34 mouse cellular contexts compared by ENCODE assay signal in the genomic region with DNA sequence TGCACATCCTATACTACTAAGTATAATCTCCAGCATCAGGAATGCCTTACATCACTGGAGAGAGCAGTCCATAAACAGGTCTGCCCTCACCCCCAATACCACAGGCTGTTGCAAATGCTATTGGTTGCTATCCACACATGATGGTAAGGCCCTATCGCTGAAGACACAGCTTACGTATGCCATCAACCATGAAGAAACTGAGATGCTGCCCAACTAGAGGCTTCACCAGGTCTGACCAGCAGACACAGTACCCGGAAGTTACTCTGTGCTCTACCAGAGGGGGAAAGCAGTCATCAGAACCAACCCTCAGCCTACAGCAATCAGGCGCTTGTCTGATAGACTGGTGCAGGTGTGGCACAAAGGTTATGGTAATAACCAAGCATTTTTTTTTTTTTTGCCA.
"Had no signal": no experiment of that assay in that cellular context is flagged by ENCODE, and none has a peak within 500 bp of the region (broad histone marks: within the 10 kb centered on the region; RNA-seq: fewer than 3 reads in every experiment).

No protein-coding gene starts in this region.

- ATAC-seq: hindbrain, embryonic 16.5 days; hindbrain, postnatal 0 days; inflammation-experienced regulatory T-cells, adult 6 months; intestine, embryonic 15.5 days; intestine, embryonic 16.5 days; intestine, postnatal 0 days had no signal

- H3K27ac ChIP-seq: heart, embryonic 10.5 days; heart, embryonic 13.5 days; heart, embryonic 15.5 days; hindbrain, embryonic 10.5 days; hindbrain, embryonic 12.5 days; hindbrain, embryonic 13.5 days; hindbrain, embryonic 14.5 days; hindbrain, embryonic 15.5 days; hindbrain, postnatal 0 days; intestine, embryonic 15.5 days; kidney, postnatal 0 days; layer of hippocampus, adult 2 months; left cerebral cortex, adult 2 months had no signal

- H3K4me1 ChIP-seq: heart, embryonic 12.5 days; hindbrain, embryonic 12.5 days; hindbrain, embryonic 13.5 days; hindbrain, embryonic 15.5 days; intestine, embryonic 15.5 days had no signal

- H3K4me2 ChIP-seq: heart, embryonic 12.5 days; heart, embryonic 13.5 days; heart, embryonic 15.5 days; hindbrain, embryonic 12.5 days; hindbrain, embryonic 13.5 days; hindbrain, embryonic 14.5 days; hindbrain, embryonic 15.5 days; intestine, embryonic 15.5 days had no signal

- H3K27me3 ChIP-seq: heart, embryonic 12.5 days; heart, embryonic 13.5 days; heart, embryonic 15.5 days; hindbrain, embryonic 12.5 days; hindbrain, embryonic 13.5 days; hindbrain, embryonic 15.5 days; intestine, embryonic 15.5 days had no signal

- H3K36me3 ChIP-seq: heart, embryonic 10.5 days; heart, embryonic 12.5 days; heart, embryonic 13.5 days; heart, embryonic 15.5 days; hindbrain, embryonic 12.5 days; hindbrain, embryonic 13.5 days; hindbrain, embryonic 15.5 days; intestine, embryonic 15.5 days had no signal

- H3K9ac ChIP-seq: heart, embryonic 12.5 days; heart, embryonic 13.5 days; heart, embryonic 15.5 days; hindbrain, embryonic 12.5 days; hindbrain, embryonic 13.5 days; hindbrain, embryonic 14.5 days; hindbrain, embryonic 15.5 days; intestine, embryonic 15.5 days had no signal

- H3K9me3 ChIP-seq: heart, embryonic 10.5 days; heart, embryonic 12.5 days; heart, embryonic 15.5 days; hindbrain, embryonic 13.5 days; hindbrain, embryonic 15.5 days; intestine, embryonic 15.5 days had no signal

- DNase-seq: heart, postnatal 10 days; heart, postnatal 14 days; heart, postnatal 36 days; heart, postnatal 4 days; kidney, adult 11 months; kidney, adult 18-20 months; kidney, adult 2 months; kidney, adult 8-10 months; kidney, adult 9 months; kidney, postnatal 10 days; kidney, postnatal 14 days; kidney, postnatal 25 days; kidney, postnatal 36 days; kidney, postnatal 4 days; layer of hippocampus, adult 9-11 months; layer of hippocampus, postnatal 36 days had no signal

- H3K4me3 ChIP-seq: heart, embryonic 10.5 days; heart, embryonic 12.5 days; heart, embryonic 13.5 days; heart, embryonic 15.5 days; hindbrain, embryonic 10.5 days; hindbrain, embryonic 12.5 days; hindbrain, embryonic 13.5 days; hindbrain, embryonic 15.5 days; intestine, embryonic 15.5 days; layer of hippocampus, adult 2 months; left cerebral cortex, adult 2 months had no signal
